Mouse (Mus musculus) left cerebral cortex, adult 11 months (tissue): ENCODE measurements around the gene A930009A15Rik.

Source experiments
- DNase-seq: peaks from one replicate; pipeline ENCODE4 v3.0.0; 2022; ENCODE audit warnings: low spot score

The A930009A15Rik gene

DNA sequence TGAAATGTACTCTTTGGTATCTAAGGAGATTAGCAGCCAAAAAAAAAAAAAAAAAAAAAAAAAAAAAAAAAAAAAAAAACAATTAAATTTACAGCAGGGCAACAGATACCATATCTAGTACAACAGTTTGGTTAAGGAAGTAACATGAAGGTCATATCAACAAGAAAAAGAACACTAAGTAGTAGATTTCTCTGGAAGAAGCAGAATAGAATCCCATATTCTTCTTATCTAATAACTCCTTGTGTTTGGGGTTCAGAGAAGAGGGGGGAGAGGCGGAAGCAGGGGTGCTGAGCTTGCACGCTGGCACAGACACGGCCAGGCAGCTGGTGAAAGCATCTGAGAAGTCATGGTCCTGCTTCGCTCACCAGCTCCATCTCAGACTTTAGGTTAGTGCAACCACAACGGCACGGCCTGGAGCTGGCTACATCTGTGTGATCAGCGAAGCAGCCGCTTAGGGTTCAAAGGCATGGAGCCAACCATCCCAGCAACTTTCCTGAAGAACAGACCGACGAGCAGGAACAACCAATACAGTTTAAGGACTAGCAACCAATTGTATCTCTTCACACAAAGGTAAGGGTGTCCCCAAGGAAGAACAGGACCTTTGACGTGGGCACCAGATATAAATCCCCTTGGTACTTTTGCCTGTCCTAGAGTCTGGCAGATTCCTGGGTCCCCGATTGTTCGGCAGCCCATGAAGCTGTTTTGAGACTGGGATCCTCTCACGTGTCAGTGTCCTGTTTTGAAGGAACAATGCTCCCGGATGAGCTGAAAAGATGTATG is at the start of gene A930009A15Rik:
Gene A930009A15Rik (plus strand): TSS at position 275 of the 780 bp plus-strand sequence.
- DNase-seq, result no peak

DNA sequence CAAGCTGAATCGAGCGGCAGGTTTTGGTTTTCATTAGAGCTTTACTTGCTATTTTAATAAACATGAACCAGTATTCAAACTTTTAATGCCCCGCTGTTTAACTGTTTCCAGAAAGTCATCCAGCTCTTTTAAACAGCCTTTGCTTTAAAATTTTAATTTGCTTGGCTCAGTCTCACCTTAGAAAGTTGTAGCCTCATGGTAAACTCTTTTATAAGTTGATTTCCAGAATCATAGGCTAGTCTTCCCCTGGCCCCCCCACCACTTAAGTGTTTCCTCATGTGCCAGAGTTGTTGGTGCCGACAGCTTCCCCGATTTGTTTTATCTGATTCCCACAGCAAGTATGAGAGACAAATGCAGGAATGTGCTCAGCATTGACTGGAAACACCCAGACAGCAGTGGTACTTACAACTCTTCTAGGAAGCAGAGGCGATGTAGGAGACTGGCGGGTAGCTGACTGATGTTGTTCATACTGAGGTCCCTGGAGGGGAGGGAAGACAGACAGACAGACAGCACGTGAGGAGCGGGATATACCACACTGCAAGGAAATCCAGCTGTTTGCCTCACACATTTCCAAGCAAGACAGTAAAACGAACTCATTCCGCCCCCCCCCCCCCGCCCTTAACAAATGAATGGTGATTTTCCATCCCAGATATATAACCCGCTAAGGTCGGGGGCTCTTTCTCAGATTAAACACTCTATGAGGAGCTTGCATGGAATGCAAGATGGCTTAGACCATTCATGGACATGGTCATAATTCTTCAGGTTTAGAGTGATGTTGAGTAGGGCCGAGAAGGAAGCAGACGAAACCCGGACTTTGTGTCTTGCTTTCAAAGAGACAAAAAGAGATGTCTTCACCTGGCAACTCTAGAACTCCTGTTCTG is 49.3 kb upstream of the A930009A15Rik start:
- no peak for DNase-seq

DNA sequence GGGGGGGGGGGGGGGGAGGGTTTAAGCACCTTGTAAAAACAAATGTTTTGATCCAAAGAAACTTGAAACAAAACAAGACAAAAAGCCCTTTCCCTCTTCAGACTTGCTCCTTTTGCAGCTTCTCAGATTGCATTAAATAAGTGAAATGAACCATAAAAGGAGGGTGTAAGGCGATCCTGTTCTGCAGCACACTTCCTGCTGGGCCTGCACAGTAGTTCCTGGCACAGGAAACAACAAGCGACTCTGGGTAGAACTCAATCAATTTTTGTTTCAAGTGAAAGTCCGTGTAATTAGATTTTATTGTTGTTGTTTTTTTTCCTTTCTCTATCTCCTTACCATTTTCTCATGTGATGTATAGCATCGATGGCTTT is 48.7 kb upstream of the A930009A15Rik start:
- DNase-seq, result no peak

DNA sequence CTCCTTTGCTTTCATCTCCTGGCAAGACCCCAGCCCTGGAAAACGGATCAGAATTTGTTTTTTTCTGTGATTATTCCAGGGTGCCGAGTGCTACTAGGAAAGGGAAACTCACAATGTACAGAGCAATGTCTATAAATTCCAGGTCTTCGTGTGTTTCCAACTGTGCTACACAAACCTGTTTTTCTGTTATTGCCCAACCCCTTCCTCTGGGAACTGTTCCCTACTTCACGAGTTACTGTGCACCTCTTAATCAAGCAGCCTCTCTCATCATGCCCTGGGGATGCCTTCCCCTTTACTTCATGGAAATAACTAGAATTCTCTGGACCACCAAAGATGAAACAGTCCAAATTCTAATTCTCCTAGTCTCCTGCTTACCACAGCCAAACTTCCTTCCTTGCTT is 40.9 kb upstream of the A930009A15Rik start:
- no peak for DNase-seq

DNA sequence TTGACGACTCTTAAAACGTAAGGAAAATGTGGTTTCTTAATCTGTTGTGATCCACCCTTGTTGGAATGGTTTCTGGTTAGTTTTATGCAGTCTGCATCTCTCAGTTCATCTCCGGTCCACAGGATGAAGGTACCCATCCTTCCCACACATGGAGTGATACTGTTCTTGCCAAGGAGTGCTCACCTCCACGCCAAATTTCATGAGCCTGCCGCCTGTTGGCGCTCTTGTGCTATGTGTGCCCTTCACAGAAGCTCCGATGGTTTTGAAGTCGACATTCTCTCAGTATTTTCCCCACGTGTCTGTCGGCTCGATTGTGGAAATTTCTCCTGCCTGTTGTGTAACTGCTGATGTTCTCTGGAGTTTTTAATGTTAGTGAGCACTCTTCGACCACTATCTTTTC is 40.0 kb upstream of the A930009A15Rik start:
- no peak for DNase-seq

DNA sequence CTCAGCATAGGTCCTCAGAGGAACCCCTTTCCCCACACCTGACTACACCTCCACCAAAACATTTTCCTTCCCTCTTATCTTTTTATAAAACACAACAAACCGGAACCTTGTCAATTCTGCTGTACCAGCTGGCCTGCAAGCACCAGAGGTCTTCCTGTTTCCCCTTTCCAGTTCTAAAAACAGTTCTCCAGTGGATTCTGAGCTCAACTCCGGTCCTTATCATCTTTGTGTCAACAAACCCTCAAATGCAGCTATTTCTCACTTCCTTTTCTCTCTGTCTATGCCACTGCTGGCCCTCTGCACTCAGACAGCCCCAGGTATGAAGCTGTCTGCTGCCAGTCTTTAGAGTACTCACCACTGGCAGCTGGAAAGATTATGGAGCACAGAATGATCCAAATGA is 39.0 kb upstream of the A930009A15Rik start:
- no peak for DNase-seq

DNA sequence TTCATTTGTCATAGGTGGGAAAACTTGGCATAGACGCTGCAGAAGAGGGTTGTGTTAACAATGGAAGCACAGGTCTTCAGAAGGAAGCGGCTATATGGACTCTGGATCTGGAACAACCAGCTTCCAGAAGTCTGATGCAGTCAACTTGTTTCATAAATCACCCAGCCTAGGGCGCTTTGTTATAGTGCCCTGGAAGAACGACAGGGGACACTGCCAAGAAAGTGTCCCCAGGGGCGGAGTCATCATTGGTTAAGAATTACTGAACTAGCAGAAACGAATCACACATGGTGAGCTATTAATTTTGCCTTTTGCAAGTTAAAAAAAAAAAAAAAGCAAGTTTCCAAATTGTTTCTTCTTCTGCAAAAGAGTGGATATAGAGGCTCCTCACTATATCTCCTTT is 26.9 kb upstream of the A930009A15Rik start:
- no peak for DNase-seq

DNA sequence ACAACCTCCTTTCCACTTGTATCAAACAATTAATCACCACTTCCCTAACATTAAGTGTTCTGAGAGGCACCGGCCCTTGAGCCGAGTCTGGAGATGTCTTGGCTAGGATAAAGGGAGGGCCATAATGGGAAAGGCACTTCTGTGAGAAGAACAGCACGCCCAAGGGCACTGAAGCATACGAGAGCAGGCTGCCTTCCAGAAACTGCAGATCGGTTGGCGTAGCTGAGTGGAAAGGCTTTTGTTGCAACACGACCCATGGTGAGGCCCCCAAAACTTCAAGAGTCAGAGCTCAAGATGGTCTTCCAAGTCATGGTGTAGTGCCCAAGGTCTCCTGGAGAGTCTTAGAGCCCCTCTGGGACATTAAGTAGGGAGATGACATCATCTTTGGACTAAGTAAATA is 19.5 kb upstream of the A930009A15Rik start:
- no peak for DNase-seq

DNA sequence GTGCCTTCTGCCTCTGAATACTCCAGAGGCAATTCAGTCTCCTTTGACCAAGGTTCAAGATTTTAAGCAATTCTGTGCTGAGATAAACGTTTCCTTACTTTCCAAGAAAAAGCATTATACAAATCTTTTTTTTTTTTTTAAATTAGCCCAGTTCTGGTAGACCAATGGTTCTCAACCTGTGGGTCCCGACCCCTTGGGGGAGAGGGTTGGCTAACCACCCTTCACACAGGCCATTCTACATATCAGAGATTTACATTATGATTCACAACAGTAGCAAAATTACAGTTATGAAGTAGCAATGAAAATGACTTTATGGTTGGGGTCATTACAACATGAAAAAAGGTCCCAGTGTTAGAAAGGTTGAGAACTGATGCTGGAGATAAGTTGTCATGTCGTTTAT is 18.7 kb upstream of the A930009A15Rik start:
- no peak for DNase-seq

DNA sequence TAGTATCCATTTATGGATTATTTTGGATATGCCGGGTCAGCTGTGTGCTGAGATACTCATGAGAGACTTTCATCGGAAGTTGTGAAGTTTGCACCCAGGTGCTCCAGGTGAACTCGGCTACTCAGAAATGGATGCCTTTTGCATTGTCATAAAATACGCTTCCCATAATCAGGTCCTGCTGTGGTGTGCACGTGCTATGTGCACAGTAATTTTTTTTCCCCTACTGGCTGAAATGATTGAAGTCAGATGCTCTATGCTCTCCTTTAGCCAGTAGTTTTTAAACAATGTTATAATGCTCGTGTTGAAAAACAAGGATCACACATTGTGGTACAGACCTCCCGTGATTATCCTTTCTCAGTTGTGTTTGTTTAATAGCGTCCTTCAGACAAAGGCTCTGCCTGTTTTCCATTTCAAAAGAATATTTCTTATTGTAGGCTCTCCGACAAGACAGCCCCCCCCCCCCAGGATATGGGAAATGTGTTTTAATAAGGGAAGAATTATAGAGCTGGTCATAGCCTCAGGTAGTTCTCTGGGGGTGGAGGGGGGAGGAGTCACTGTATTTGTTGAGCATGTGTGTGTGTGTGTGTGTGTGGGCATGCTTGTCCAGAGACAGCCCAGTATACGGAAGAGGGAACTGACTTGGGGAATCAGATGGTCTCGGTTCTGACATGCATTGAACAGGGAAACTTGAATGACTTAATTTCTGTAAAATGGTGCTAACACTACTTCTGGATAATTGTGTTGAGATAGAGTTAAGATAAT is 16.3 kb upstream of the A930009A15Rik start:
- DNase-seq, result no peak

DNA sequence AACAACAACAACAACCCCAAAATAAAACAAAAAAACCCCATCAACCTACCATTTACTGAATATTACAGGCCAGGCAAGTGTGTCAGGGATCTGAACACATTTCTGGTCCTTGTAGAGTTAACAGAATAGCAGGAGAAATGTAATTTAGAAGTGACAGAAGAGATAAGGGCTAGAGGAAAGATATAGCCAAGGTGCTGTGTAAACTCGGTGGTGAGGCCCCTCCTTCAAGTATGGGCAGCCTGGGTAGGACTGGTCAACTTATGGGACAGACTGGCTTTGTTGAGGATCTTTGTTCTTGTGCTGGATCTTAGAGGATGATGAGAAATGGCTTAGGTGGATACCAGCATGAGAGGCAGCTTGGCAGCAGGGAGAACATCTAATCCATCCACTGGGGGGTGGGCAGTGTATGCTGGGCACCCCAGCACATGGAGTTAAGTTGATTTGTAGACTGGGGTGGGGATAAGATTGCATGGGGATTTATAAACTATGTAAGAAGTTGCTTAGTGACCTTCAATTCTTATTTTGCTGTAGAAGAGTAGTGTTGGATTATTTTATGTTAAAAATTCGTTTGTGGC is 14.5 kb upstream of the A930009A15Rik start:
- no peak for DNase-seq

DNA sequence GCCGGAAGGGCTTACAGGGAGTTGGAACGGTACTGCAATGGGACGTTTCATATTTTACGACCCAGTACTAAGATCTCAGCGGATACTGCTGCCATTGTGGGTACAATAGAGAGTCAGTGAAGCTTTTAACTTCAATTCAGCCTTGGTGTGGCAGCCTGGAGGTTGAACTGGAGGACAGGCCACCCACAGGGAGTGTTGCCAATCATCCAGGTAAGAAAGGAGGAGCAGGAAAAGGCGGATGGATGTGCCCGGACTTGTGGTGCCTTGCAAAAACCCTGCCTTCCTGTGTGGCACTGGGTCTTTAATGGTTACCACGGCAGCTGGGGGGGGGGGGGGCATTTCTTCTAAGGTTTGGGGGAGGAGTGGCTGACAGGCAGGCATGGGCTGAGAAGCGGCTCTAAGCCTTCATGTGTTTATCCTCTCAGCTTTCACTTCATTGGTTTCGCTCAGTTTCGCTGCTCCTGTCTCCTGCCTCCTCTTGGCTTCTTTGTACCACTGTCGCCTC is 13.0 kb upstream of the A930009A15Rik start:
- no peak for DNase-seq

DNA sequence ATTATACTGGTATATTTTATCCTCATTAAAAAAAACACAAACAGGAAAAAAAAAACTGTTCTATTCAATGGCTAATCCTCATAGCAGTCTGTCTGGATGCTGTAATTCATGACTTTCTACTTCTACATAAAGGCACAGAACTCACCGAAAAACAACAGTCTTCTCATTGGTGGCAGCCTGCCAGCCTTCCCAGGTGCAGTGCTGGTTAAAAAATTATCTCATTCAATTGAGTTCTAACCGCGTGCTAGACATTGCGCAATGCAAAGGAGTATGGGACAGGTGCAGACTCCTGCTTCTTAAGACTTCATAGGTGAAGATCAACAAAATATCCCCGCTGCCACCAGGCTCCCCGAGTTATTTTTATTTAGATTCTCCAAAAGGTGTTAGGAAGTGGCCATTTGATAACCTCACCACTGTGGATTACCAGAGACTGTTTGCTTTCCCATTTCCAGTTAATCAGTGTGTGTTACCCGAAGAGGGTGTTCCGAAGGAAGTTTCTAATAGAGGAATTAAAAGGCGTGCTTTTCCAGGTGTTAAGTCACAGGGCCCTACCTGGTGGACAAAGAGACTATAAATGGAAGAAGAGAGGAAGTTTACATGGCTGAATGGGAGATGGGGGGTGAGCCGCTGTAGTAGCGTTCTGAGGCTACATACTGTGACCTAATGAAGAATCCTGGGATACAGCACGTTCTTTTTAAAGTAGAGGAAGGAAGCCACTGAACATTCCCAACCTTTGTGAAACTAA is 8.5 kb upstream of the A930009A15Rik start:
- DNase-seq, result no peak

DNA sequence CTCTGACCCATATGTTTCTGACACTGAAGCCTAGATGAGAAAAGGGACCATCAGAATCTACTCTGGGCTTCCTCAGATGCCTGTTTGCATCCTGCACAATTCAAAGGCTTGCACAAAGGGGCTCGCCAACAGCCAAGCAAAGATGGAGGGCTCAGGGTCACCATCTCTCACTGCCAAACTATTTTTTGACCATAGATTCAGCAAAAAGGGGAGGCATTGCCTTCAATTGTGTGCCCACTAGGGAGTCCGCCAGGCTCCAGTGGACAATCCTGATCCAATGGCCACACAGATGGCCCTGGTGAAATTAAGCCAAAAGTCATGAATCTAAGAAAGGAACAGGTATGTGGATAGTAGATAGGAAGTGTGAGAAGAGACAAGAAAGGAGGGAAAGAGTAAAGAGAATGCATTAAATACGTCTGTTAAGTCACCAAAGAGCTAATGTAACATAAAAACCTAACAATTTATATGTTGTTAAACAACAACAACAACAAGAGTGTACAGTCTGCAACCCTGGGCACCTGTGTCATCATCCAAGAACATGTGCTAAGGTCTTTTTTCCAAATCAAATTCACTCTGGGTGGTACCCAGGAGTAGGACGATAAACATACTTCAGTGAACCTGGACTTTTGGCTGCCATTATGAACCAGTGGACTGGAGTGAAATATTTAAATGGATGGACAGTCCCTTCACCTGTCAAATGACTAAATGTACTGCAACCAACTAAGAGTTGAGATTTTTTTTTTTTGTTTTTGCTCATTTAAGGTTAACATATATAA is 6.7 kb upstream of the A930009A15Rik start:
- DNase-seq, result no peak

DNA sequence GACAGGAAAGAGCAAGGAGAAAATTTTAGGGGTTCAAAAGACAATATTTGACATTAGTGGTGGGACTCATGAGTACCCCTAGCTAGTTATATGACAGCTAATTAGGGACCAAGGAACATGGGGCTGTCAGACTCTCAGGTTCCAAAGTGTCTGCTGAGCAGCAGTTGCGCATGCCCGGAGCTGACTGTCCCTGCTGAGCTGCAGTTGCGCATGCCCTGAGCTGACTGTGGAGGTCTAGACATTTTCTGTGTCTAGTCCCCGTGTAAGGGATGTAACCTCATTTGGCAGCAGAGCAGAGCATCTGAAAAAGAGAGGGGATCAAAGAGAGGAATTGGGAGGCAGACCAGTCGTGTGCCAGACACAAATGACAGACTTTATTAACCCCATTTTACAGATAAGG is 5.8 kb upstream of the A930009A15Rik start:
- no peak for DNase-seq

DNA sequence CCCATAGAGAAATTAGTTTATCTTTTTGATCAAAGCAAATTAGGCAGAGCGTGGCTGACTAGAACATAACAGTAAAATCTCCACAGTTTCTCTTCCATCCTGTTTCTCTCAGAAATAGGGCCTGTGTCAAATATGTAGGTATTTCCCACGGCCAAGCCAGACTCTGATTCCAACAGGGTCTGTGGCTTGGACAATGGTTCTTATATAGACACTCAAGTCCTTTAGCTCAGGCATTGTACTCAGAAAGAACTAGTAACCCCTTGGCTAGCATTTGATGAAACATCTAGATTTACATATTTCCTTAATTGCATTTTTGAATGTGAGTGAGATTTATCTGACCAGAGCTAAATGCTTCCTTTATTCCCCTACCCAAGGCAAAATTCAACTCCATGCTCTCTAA is 791 bp downstream of the A930009A15Rik start:
- DNase-seq, result no peak

DNA sequence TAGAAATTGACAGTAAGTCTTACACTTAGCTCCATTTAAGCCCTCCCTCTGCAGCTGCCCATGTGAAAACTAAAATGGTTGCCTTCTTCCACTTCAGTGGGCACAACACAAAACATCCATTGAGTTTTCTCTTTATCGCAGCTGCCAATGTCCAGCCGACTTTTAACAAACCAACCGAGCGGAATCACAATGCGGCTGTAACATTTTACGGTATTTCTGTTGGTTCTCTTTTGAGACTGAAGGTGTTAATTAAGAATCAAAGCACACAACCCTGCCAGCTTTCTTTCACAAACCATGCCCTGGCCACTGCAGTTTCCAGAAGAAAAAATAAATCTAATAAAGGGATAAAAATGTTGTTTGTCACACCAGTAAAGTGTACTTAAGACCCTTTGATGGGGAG is 1.5 kb downstream of the A930009A15Rik start:
- DNase-seq, result no peak

DNA sequence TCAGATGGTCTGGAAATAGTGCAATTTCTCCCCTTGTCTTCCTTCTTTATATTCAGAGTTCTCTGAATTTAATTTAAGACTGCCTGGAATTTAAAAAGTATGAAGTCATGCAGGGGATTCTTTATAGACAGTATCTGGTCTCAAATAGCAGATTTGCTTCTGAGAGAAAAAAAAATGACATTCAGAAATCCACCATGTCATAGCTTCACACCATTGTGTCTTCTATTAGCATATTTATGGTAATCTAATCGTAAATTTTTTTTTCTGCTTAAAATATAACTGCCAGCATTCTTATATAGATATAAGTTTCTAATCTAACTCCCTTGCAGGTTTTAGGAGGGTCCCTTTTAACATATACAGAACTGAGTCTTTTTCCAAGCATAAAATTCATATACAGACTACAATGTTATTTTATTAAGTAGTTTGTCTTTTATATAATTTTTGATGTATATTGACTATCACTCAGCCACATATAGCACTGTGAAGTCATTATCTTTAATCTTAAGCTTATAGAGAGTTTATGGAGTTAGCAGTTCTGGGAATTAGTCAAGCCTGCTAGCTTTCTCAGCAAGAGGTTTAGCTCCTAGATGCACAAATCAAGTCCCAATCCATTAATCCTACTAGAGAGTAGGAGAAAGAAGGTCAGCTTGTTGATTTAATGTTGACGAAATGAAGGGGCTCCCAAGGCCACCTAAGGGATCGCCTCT is 2.1 kb downstream of the A930009A15Rik start:
- no peak for DNase-seq

DNA sequence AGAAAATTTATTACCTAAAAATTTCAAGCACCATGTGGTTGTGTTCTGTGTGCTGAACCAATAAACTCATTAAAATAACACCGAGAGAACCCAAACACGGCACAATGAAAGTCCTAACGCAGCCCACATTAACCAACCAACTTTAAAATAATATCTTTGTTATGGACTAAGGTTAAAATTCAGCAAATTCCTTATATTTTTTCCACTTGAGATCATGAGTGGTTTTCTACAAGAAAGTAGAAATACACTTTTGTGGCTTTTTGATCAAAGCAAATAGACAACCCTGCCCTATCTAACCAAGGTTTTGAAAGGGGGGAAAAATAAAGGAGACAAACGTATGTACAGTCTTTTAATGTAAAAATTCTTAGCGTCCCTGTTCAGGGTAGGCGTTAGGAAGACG is 9.3 kb downstream of the A930009A15Rik start:
- DNase-seq, result no peak

DNA sequence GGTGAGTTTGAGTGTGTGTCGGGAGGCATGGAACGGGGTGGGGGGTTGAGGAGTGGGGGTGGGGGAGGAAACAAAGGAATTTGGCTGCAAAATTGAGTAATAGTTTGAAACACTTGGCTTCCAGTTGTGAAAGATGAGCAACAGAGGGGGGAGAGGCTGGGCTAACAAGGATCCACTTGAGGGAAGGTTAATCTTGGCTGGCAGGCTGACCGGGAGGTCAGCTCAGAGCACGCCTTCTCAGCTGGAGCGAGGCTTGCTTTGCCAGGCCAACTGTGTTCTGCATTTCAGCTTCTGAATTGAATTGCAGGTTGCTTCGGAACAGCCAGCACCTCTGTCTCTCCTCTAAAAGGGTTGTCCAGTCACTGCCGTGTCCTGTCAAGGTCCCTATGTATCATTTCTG is 9.7 kb downstream of the A930009A15Rik start:
- no peak for DNase-seq
